Mouse (Mus musculus): Measurements from ENCODE around the gene Lrmda. TPM values are rescaled to one million over a fixed set of nuclear protein-coding genes. Genes with fewer than 3 reads are reported as not detected.

Lrmda gene
- total and polyA plus RNA-seq, 2 experiments from 2014 or later: 0.38 to 0.82 TPM

GRCm38 (mm10) chr14:22874584-22874983 is 855.1 kb downstream of the Lrmda start:
- WGBS: 53% methylated on average over 3 of the region's 3 CpGs
- ATAC-seq (ENCODE audit: insufficient read depth, low read depth) (no peak), DNase-seq (ENCODE audit: low spot score) (no peak)
- H3K4me1 ChIP-seq (ENCODE audit: control insufficient read depth, insufficient read depth): no peaks in the 10 kb centered on the region
- H3K9ac ChIP-seq (replicated peaks; ENCODE audit: low read depth, low read length): no peak overlapping the region
- no peaks in the 10 kb centered on the region for H3K36me3 ChIP-seq (replicated peaks; ENCODE audit: control insufficient read depth, insufficient read depth, low read length)
- no peak overlapping the region for H3K27ac ChIP-seq (ENCODE audit: low read depth)
- H3K27me3 ChIP-seq (ENCODE audit: control insufficient read depth, insufficient read depth, low read length): no peaks in the 10 kb centered on the region
- no peak overlapping the region for H3K4me2 ChIP-seq (ENCODE audit: low read depth, low read length)
- H3K9me3 ChIP-seq (replicated peaks; ENCODE audit: control insufficient read depth, low read length): no peaks in the 10 kb centered on the region
- no peak overlapping the region for H3K4me3 ChIP-seq (ENCODE audit: low read depth, low read length)
- TF ChIP-seq CTCF (IDR thresholded peaks at IDR 0.05; ENCODE audit: low read depth): no peak
- no peak for TF ChIP-seq EP300 (IDR thresholded peaks at IDR 0.05; ENCODE audit: low read depth)

- Histone ChIP-seq H3K4me2 (ENCODE audit: low read depth, low read length) (no peak overlapping the region), H3K4me1 (ENCODE audit: control insufficient read depth, insufficient read depth) (no peaks in the 10 kb centered on the region), H3K27ac (ENCODE audit: low read depth) (no peak overlapping the region), H3K9me3 (replicated peaks; ENCODE audit: control insufficient read depth, low read length) (no peaks in the 10 kb centered on the region), H3K36me3 (replicated peaks; ENCODE audit: control insufficient read depth, insufficient read depth, low read length) (no peaks in the 10 kb centered on the region), H3K9ac (replicated peaks; ENCODE audit: low read depth, low read length) (no peak overlapping the region), H3K27me3 (ENCODE audit: control insufficient read depth, insufficient read depth, low read length) (no peaks in the 10 kb centered on the region), H3K4me3 (ENCODE audit: low read depth, low read length) (no peak overlapping the region)
- TF ChIP-seq EP300 (IDR thresholded peaks at IDR 0.05; ENCODE audit: low read depth) (no peak), CTCF (IDR thresholded peaks at IDR 0.05; ENCODE audit: low read depth) (no peak)
- ATAC-seq (ENCODE audit: insufficient read depth, low read depth): no peak
- no peak for DNase-seq (ENCODE audit: low spot score)
- WGBS: 73% methylated on average over 3 of the region's 3 CpGs
These were observed 867.7 kb downstream of the Lrmda start for GRCm38 (mm10) chr14:22887182-22887581.

- H3K4me2 ChIP-seq (ENCODE audit: low read depth, low read length): no peak overlapping the region
- TF ChIP-seq CTCF (IDR thresholded peaks at IDR 0.05; ENCODE audit: low read depth) (no peak), EP300 (IDR thresholded peaks at IDR 0.05; ENCODE audit: low read depth) (no peak)
- H3K27me3 ChIP-seq (ENCODE audit: control insufficient read depth, insufficient read depth, low read length): no peaks in the 10 kb centered on the region
- ATAC-seq (ENCODE audit: insufficient read depth, low read depth) (no peak), DNase-seq (ENCODE audit: low spot score) (no peak)
- no peaks in the 10 kb centered on the region for H3K9me3 ChIP-seq (replicated peaks; ENCODE audit: control insufficient read depth, low read length)
- H3K4me1 ChIP-seq (ENCODE audit: control insufficient read depth, insufficient read depth): no peaks in the 10 kb centered on the region
- no peak overlapping the region for H3K4me3 ChIP-seq (ENCODE audit: low read depth, low read length)
- H3K9ac ChIP-seq (replicated peaks; ENCODE audit: low read depth, low read length): no peak overlapping the region
- H3K27ac ChIP-seq (ENCODE audit: low read depth): no peak overlapping the region
- 84% methylated on average over 1 of the region's 1 CpGs for WGBS
- H3K36me3 ChIP-seq (replicated peaks; ENCODE audit: control insufficient read depth, insufficient read depth, low read length): no peaks in the 10 kb centered on the region
These were observed 879.8 kb downstream of the Lrmda start for GRCm38 (mm10) chr14:22899312-22899711.

GRCm38 (mm10) chr14:22902116-22902515 is 882.6 kb downstream of the Lrmda start:
- H3K36me3 ChIP-seq (replicated peaks; ENCODE audit: control insufficient read depth, insufficient read depth, low read length): no peaks in the 10 kb centered on the region
- ATAC-seq (ENCODE audit: insufficient read depth, low read depth): no peak
- H3K9ac ChIP-seq (replicated peaks; ENCODE audit: low read depth, low read length): no peak overlapping the region
- TF ChIP-seq CTCF (IDR thresholded peaks at IDR 0.05; ENCODE audit: low read depth) (no peak), EP300 (IDR thresholded peaks at IDR 0.05; ENCODE audit: low read depth) (no peak)
- H3K4me3 ChIP-seq (ENCODE audit: low read depth, low read length): no peak overlapping the region
- WGBS: 78% methylated on average over 1 of the region's 1 CpGs
- no peaks in the 10 kb centered on the region for H3K4me1 ChIP-seq (ENCODE audit: control insufficient read depth, insufficient read depth)
- DNase-seq (ENCODE audit: low spot score): no peak
- no peaks in the 10 kb centered on the region for H3K9me3 ChIP-seq (replicated peaks; ENCODE audit: control insufficient read depth, low read length)
- H3K27ac ChIP-seq (ENCODE audit: low read depth): no peak overlapping the region
- H3K4me2 ChIP-seq (ENCODE audit: low read depth, low read length): no peak overlapping the region
- H3K27me3 ChIP-seq (ENCODE audit: control insufficient read depth, insufficient read depth, low read length): no peaks in the 10 kb centered on the region

GRCm38 (mm10) chr14:22902914-22903313 is 883.4 kb downstream of the Lrmda start:
- no peaks in the 10 kb centered on the region for H3K9me3 ChIP-seq (replicated peaks; ENCODE audit: control insufficient read depth, low read length)
- H3K4me2 ChIP-seq (ENCODE audit: low read depth, low read length): no peak overlapping the region
- DNase-seq (ENCODE audit: low spot score) (no peak), ATAC-seq (ENCODE audit: insufficient read depth, low read depth) (no peak)
- H3K27ac ChIP-seq (ENCODE audit: low read depth): no peak overlapping the region
- no peak overlapping the region for H3K4me3 ChIP-seq (ENCODE audit: low read depth, low read length)
- H3K27me3 ChIP-seq (ENCODE audit: control insufficient read depth, insufficient read depth, low read length): no peaks in the 10 kb centered on the region
- no peak overlapping the region for H3K9ac ChIP-seq (replicated peaks; ENCODE audit: low read depth, low read length)
- H3K4me1 ChIP-seq (ENCODE audit: control insufficient read depth, insufficient read depth): no peaks in the 10 kb centered on the region
- TF ChIP-seq EP300 (IDR thresholded peaks at IDR 0.05; ENCODE audit: low read depth) (no peak), CTCF (IDR thresholded peaks at IDR 0.05; ENCODE audit: low read depth) (no peak)
- no peaks in the 10 kb centered on the region for H3K36me3 ChIP-seq (replicated peaks; ENCODE audit: control insufficient read depth, insufficient read depth, low read length)
- 85% methylated on average over 2 of the region's 2 CpGs for WGBS

All from heart, postnatal 0 days (tissue).